Mouse (Mus musculus) heart, embryonic 14.5 days (tissue): ENCODE results near the gene Ecpas. TPM values are rescaled to one million over a fixed set of nuclear protein-coding genes. Genes with fewer than 3 reads are reported as not detected.

Experiments used
- ATAC-seq: fragments of 200-750 bp; cut with Nextera tagmentation; 2 replicates; pipeline ENCODE4 v1.8.0; 2017; ENCODE audit warnings: low read depth, moderate TSS enrichment; ENCODE audit not compliant: insufficient number of reproducible peaks, insufficient read depth, low FRiP score
- H3K27ac ChIP-seq, 2 experiments: fragments of 200-500 bp in 1 of 2; fragments of 300-500 bp in 1 of 2; sonication (generic) in 1 of 2; replicated peaks in 1 of 2; 2 replicates each; pipeline ENCODE4 v1.5.1; 2012 to 2014; ENCODE audit warnings: low read depth in 2 of 2, low read length in 2 of 2, control low read depth in 1 of 2, mild to moderate bottlenecking in 1 of 2, mixed read lengths in 1 of 2; ENCODE audit not compliant: control insufficient read depth in 1 of 2, insufficient read depth in 1 of 2
- H3K27me3 ChIP-seq: fragments of 300-500 bp; sonication (generic); 2 replicates; pipeline ENCODE4 v1.6.1; 2014; ENCODE audit warnings: mild to moderate bottlenecking, low read length, control low read depth; ENCODE audit not compliant: control insufficient read depth, insufficient read depth
- H3K36me3 ChIP-seq: fragments of 300-500 bp; sonication (generic); 2 replicates; pipeline ENCODE4 v1.6.1; 2014; ENCODE audit warnings: mild to moderate bottlenecking, control low read depth, low read length, mixed read lengths; ENCODE audit not compliant: control insufficient read depth, insufficient read depth
- H3K4me1 ChIP-seq, 2 experiments: fragments of 200-500 bp in 1 of 2; fragments of 300-500 bp in 1 of 2; sonication (generic) in 1 of 2; 2 replicates each; pipeline ENCODE4 v1.6.1; 2012 to 2014; ENCODE audit warnings: low read length in 2 of 2, control low read depth in 1 of 2, mixed read lengths in 1 of 2; ENCODE audit not compliant: control insufficient read depth in 2 of 2, insufficient read depth in 2 of 2
- H3K4me2 ChIP-seq: fragments of 300-500 bp; sonication (generic); 2 replicates; pipeline ENCODE4 v1.6.1; 2014; ENCODE audit warnings: mild to moderate bottlenecking, low read length
- H3K4me3 ChIP-seq, 2 experiments: fragments of 200-500 bp in 1 of 2; fragments of 300-500 bp in 1 of 2; sonication (generic) in 1 of 2; 2 replicates each; pipeline ENCODE4 v1.5.1; 2012 to 2014; ENCODE audit warnings: low read length in 2 of 2, mild to moderate bottlenecking in 2 of 2, control low read depth in 1 of 2, low read depth in 1 of 2, moderate library complexity in 1 of 2; ENCODE audit not compliant: control insufficient read depth in 1 of 2, insufficient read depth in 1 of 2
- H3K9ac ChIP-seq: fragments of 300-500 bp; sonication (generic); 2 replicates; pipeline ENCODE4 v1.6.1; 2014; ENCODE audit warnings: mild to moderate bottlenecking, low read length
- H3K9me3 ChIP-seq: fragments of 300-500 bp; sonication (generic); 2 replicates; pipeline ENCODE4 v1.6.1; 2016; ENCODE audit warnings: low read length, control low read depth; ENCODE audit not compliant: control insufficient read depth
- WGBS: fragments of 180-500 bp; shearing (Covaris S2); extraction: QIAGEN DNeasy Blood & Tissue Kit; methylation state at CpG from one replicate; pipeline ENCODE4 v1.1.7; 2014; 5-methylcytosine and 5-hydroxymethylcytosine counted together
- polyA plus RNA-seq: library from polyadenylated mRNA; unstranded; fragments of >200 nt; fragmentation: Nextera tagmentation; extraction: Ambion mirVana; gene quantifications from 2 replicates; pipeline ENCODE4 v1.2.1, GENCODE M21; 2014

Ecpas gene
- polyA plus RNA-seq, 1 experiment from 2014 or later = 37.7 TPM

DNA sequence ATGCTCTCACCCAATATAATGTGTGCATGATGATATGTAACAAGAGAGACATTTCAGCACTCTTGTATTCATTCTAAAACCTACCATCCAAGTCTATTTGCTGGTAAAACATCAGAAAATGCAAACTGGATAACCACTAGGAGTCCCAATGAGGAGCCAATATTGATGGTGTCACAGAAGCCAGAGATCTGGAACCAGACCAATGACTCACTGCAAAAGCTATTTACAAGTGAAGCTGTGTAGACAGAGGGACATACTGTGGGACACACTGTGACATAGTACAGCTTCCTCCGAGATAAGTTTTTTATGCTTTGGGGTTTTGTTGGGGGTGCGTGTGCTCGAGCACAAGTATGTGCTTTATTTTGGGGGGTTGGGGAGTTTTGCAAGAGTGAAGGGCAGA, 24.9 kb downstream of the Ecpas start:
- Histone ChIP-seq H3K27ac (no peak overlapping the region), H3K4me1 (peaks cover 2 to 15% of the 10 kb centered on the region in 2 experiments; a peak in 3 of 4 replicates), H3K9me3 (no peaks in the 10 kb centered on the region), H3K36me3 (no peaks in the 10 kb centered on the region), H3K4me2 (no peak overlapping the region), H3K9ac (no peak overlapping the region), H3K4me3 (no peak overlapping the region), H3K27me3 (no peaks in the 10 kb centered on the region)
- WGBS = 50% methylated on average over 3 of the region's 3 CpGs
- no peak for ATAC-seq

DNA sequence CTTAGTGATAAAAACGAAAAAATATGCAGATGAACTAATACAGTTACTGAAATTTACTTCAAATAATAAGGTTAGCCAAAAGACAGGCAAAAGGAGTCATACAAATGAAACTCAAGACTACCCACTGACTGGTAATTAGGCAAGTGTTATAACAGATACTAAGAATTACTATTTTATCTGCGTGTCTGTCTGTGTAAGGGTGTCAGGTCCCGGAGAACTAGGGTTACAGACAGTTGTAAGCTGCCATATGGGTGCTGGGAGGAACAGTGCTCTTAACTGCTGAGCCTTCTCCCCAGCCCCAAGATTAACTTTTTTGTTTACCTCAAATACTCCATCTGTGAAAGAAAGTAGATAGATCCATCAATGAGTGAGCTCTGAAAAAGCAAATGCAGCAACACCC, 25.8 kb downstream of the Ecpas start:
- Histone ChIP-seq H3K4me1 (peaks cover 2 to 15% of the 10 kb centered on the region in 2 experiments; a peak in 3 of 4 replicates), H3K9ac (no peak overlapping the region), H3K27me3 (no peaks in the 10 kb centered on the region), H3K27ac (no peak overlapping the region), H3K36me3 (0 out of 2 replicates have a peak, but pooled peaks cover 2% of the 10 kb centered on the region), H3K4me3 (no peak overlapping the region), H3K4me2 (no peak overlapping the region), H3K9me3 (no peaks in the 10 kb centered on the region)
- no peak for ATAC-seq
- 76% methylated on average over 3 of the region's 3 CpGs for WGBS

DNA sequence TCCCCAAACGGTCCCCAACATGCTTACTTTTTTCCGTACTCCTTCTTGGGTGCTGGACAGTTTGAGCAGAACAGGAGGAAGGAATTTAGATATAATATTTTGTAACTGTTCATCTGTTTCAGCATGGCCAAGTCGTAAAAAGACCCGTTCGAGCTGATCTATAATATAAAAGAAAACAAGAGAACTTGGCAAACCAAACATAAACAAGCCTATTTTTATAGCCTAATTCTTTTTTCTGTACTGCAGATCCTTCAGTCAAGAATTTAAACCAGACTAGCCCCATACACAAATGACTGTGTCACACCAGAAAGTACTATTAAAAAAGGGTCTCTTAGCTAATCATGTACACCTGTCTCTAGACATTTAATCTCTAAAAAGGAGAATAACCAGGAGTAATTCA, 27.2 kb downstream of the Ecpas start:
- H3K27ac ChIP-seq = no peak overlapping the region
- WGBS = 87% methylated on average over 5 of the region's 5 CpGs
- 0 out of 2 replicates have a peak, but pooled peaks cover 3% of the 10 kb centered on the region for H3K36me3 ChIP-seq
- H3K4me3 ChIP-seq = no peak overlapping the region
- no peaks in the 10 kb centered on the region for H3K27me3 ChIP-seq
- no peak for ATAC-seq
- H3K4me1 ChIP-seq = peaks cover 0 to 9% of the 10 kb centered on the region in 2 experiments; a peak in 2 of 4 replicates
- H3K9me3 ChIP-seq = no peaks in the 10 kb centered on the region
- H3K9ac ChIP-seq = no peak overlapping the region
- H3K4me2 ChIP-seq = no peak overlapping the region

DNA sequence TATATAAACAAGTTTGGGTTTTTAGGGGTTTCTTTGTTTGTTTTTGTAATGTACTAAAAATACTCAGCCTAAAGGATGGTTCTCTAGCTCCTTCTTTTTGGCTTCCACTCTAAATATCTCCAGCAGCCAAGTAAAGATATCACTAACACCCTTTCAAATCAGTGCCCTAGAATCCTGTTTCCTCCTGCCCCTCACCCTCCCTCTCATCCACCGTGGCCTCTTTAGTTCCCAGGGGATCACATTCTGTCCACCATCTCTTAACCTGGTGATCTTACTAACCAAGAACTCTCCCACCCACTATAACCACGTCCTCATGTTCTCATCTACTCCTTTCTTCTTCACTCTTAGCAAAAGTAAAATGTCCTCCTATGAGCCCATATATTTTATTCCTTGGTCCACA, 28.7 kb downstream of the Ecpas start:
- 41% methylated on average over 2 of the region's 2 CpGs for whole genome bisulfite sequencing
- Histone ChIP-seq H3K27me3 (no peaks in the 10 kb centered on the region), H3K36me3 (0 out of 2 replicates have a peak, but pooled peaks cover 3% of the 10 kb centered on the region), H3K4me3 (no peak overlapping the region), H3K4me1 (peaks cover 0 to 9% of the 10 kb centered on the region in 2 experiments; a peak in 2 of 4 replicates), H3K9ac (no peak overlapping the region), H3K4me2 (no peak overlapping the region), H3K27ac (no peak overlapping the region), H3K9me3 (no peaks in the 10 kb centered on the region)
- no peak for ATAC-seq

DNA sequence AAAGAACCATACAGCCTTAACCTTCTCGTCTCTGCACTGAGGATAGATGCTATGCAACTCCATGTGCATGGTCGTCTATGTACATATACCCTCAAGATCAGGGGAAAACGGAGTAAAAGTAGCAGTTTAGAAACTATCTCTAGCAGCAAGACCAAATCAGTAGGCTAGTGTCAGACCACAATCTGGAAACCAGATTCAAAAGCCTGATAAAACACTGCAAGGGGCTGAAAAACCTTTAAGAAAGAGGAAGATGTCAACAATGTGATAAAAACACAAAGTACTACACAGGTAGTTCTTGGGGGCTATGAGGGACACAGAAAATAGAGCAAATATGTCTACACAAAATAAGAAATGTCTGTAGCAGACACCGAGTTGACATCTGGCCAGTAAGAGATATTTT, 38.2 kb downstream of the Ecpas start:
- H3K4me1 ChIP-seq = no peaks in the 10 kb centered on the region
- H3K9ac ChIP-seq = no peak overlapping the region
- H3K27ac ChIP-seq = no peak overlapping the region
- H3K4me3 ChIP-seq = no peak overlapping the region
- WGBS = 86% methylated on average over 4 of the region's 4 CpGs
- H3K9me3 ChIP-seq = no peaks in the 10 kb centered on the region
- no peak overlapping the region for H3K4me2 ChIP-seq
- no peaks in the 10 kb centered on the region for H3K27me3 ChIP-seq
- H3K36me3 ChIP-seq = peaks cover 45% of the 10 kb centered on the region
- ATAC-seq = no peak

DNA sequence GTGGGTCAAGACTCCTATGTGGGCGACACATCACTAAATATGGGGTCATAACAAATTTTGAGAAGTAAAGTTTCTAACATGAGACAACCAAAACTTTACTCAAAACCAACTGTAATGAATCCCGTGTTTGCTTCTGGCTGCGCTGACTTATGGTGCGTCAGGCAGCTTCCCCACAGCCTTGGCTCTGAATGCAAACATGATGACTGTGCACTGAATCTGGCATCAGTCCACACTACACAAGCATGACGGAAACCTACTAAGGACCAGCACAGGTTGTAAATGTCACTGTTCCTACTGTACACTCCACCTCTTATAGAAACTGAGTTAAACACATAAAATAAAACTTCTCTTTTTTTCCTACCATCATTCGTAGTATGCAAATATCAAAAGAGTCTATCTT, 45.3 kb downstream of the Ecpas start:
- Histone ChIP-seq H3K27me3 (no peaks in the 10 kb centered on the region), H3K36me3 (peaks cover 28% of the 10 kb centered on the region), H3K27ac (no peak overlapping the region), H3K4me2 (no peak overlapping the region), H3K9me3 (no peaks in the 10 kb centered on the region), H3K9ac (no peak overlapping the region), H3K4me3 (no peak overlapping the region), H3K4me1 (no peaks in the 10 kb centered on the region)
- ATAC-seq = no peak
- 94% methylated on average over 6 of the region's 6 CpGs for WGBS

DNA sequence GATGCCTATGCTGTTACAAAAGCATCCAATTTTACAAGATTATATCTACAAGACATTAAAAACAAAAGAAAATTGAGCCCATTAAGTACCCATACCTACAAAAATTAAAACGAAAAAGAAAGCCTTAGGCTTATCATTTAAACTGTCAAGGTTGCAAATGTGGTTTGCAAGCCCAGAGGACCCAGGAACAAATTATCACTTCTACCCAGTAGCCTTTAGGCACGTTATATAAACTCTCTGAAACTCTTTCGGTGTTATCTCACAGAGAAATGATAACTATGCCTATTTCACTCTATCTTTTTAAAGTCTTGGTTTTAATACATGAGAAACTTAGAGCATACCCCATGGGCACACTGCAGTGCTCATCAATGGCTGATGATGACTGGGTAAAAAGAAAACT, 79.6 kb downstream of the Ecpas start:
- no peaks in the 10 kb centered on the region for H3K27me3 ChIP-seq
- H3K9me3 ChIP-seq = no peaks in the 10 kb centered on the region
- H3K4me3 ChIP-seq = no peak overlapping the region
- no peaks in the 10 kb centered on the region for H3K4me1 ChIP-seq
- WGBS = 59% methylated on average over 3 of the region's 3 CpGs
- ATAC-seq = no peak
- no peak overlapping the region for H3K4me2 ChIP-seq
- H3K9ac ChIP-seq = no peak overlapping the region
- no peak overlapping the region for H3K27ac ChIP-seq
- H3K36me3 ChIP-seq = peaks cover 75% of the 10 kb centered on the region

DNA sequence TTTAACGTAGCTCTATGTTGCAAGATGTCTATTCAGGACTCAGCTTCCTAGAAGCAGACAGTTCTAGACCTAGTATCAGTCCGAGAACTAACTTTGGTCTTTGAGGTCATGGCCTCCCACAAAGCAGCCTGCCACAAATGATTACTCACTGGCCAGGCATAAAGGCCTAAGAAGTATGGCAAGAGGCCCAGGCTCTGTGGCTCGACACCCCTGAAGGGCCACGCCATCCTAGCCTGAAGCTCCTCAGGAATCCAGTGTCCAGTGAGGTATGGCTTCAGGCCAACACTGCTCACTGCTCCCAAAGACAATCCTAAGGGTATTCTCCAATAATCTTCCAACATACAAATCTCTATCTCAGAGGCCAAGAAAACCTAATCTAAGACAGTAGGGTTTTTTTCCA, 86.6 kb downstream of the Ecpas start:
- Histone ChIP-seq H3K27me3 (no peaks in the 10 kb centered on the region), H3K4me3 (no peak overlapping the region), H3K27ac (no peak overlapping the region), H3K36me3 (peaks cover 73% of the 10 kb centered on the region), H3K4me1 (no peaks in the 10 kb centered on the region), H3K4me2 (no peak overlapping the region), H3K9ac (no peak overlapping the region), H3K9me3 (no peaks in the 10 kb centered on the region)
- ATAC-seq = no peak
- WGBS = 82% methylated on average over 4 of the region's 4 CpGs
